Mouse (Mus musculus) MEL (cell line): ENCODE data around the gene Rgcc. TPM values are rescaled to one million over a fixed set of nuclear protein-coding genes. Genes with fewer than 3 reads are reported as not detected.

Experiments used
- DNase-seq: peaks from one replicate; pipeline ENCODE4 v3.0.0; 2011; ENCODE audit warnings: low read depth, low spot score
- H3K27ac ChIP-seq: 2 replicates; pipeline ENCODE4 v1.5.1; 2012; ENCODE audit warnings: low read depth, mild to moderate bottlenecking, control low read depth, low read length, moderate library complexity; ENCODE audit not compliant: control insufficient read depth
- H3K27me3 ChIP-seq, 2 experiments: fragments of 150-350 bp in 1 of 2; sonication (generic) in 1 of 2; 2 replicates each; pipeline ENCODE4 v1.6.1; 2012; ENCODE audit warnings: low read length in 2 of 2, mild to moderate bottlenecking in 2 of 2, improper control_type of control experiment in 1 of 2, moderate library complexity in 1 of 2; ENCODE audit not compliant: insufficient read depth in 2 of 2, control insufficient read depth in 1 of 2
- H3K36me3 ChIP-seq, 2 experiments: 2 replicates each; pipeline ENCODE4 v1.6.1; 2012 to 2014; ENCODE audit warnings: low read length in 2 of 2, improper control_type of control experiment in 1 of 2, inconsistent platforms in 1 of 2, mild to moderate bottlenecking in 1 of 2; ENCODE audit not compliant: insufficient read depth in 2 of 2, control insufficient read depth in 1 of 2
- H3K4me1 ChIP-seq, 2 experiments: fragments of 150-350 bp in 1 of 2; sonication (generic) in 1 of 2; 2 replicates each; pipeline ENCODE4 v1.6.1; 2012; ENCODE audit warnings: low read length in 2 of 2, improper control_type of control experiment in 1 of 2, mild to moderate bottlenecking in 1 of 2; ENCODE audit not compliant: insufficient read depth in 2 of 2, control insufficient read depth in 1 of 2
- H3K4me3 ChIP-seq, 2 experiments: fragments of 150-350 bp in 1 of 2; sonication (generic) in 1 of 2; 2 replicates each; pipeline ENCODE4 v1.5.1; 2012; ENCODE audit warnings: low read depth in 2 of 2, low read length in 2 of 2, mild to moderate bottlenecking in 2 of 2, moderate library complexity in 2 of 2, control low read depth in 1 of 2, improper control_type of control experiment in 1 of 2; ENCODE audit not compliant: control insufficient read depth in 1 of 2, insufficient read depth in 1 of 2
- H3K79me2 ChIP-seq: 2 replicates; pipeline ENCODE4 v1.6.1; 2012; ENCODE audit warnings: mild to moderate bottlenecking, low read length, moderate library complexity; ENCODE audit not compliant: control insufficient read depth, poor library complexity, insufficient read depth
- H3K9ac ChIP-seq: 2 replicates; pipeline ENCODE4 v1.6.1; 2012; ENCODE audit warnings: low read depth, mild to moderate bottlenecking, control low read depth, low read length, moderate library complexity; ENCODE audit not compliant: control insufficient read depth, poor library complexity, severe bottlenecking
- H3K9me3 ChIP-seq: fragments of 150-350 bp; sonication (generic); replicated peaks from 2 replicates; pipeline ENCODE4 v1.6.1; 2012; ENCODE audit warnings: mild to moderate bottlenecking, low read length, improper control_type of control experiment, moderate library complexity; ENCODE audit not compliant: insufficient read depth
- CHD1 ChIP-seq: IDR thresholded peaks from 2 replicates; pipeline ENCODE4 v1.6.1; 2012; ENCODE audit warnings: low read depth, mild to moderate bottlenecking, inconsistent platforms, low read length, improper control_type of control experiment
- CTCF ChIP-seq, 3 experiments: IDR thresholded peaks in 2 of 3; conservative IDR thresholded peaks in 1 of 3; 2 replicates each; pipeline ENCODE4 v1.5.1; 2011 to 2012; ENCODE audit warnings: low read length in 3 of 3, low read depth in 2 of 3, mild to moderate bottlenecking in 2 of 3, improper control_type of control experiment in 1 of 3, inconsistent platforms in 1 of 3, mixed read lengths in 1 of 3, moderate library complexity in 1 of 3; ENCODE audit not compliant: control insufficient read depth in 1 of 3, insufficient read depth in 1 of 3, poor library complexity in 1 of 3, severe bottlenecking in 1 of 3
- ELF1 ChIP-seq: IDR thresholded peaks from 2 replicates; pipeline ENCODE4 v1.6.1; 2014; ENCODE audit warnings: low read depth, mild to moderate bottlenecking, inconsistent platforms, low read length, improper control_type of control experiment, moderate library complexity
- JUND ChIP-seq: IDR thresholded peaks from 2 replicates; pipeline ENCODE4 v1.6.1; 2011; ENCODE audit warnings: low read depth, mild to moderate bottlenecking, improper control_type of control experiment, low read length
- KAT2A ChIP-seq: conservative IDR thresholded peaks from 2 replicates; pipeline ENCODE4 v1.6.1; 2012; ENCODE audit warnings: low read depth, low read length, improper control_type of control experiment, inconsistent platforms
- MAFK ChIP-seq: IDR thresholded peaks from 2 replicates; pipeline ENCODE4 v1.6.1; 2011; ENCODE audit warnings: low read depth, mild to moderate bottlenecking, low read length, improper control_type of control experiment, borderline replicate concordance
- MAX ChIP-seq: IDR thresholded peaks from 2 replicates; pipeline ENCODE4 v1.6.1; 2011; ENCODE audit warnings: low read length, improper control_type of control experiment
- MYB ChIP-seq: IDR thresholded peaks from 2 replicates; pipeline ENCODE4 v1.6.1; 2011; ENCODE audit warnings: mild to moderate bottlenecking, low read depth, low read length, improper control_type of control experiment
- MYC ChIP-seq: IDR thresholded peaks from 2 replicates; pipeline ENCODE4 v1.6.1; 2011; ENCODE audit warnings: low read depth, mild to moderate bottlenecking, low read length, improper control_type of control experiment, moderate library complexity
- NELFE ChIP-seq: IDR thresholded peaks from 2 replicates; pipeline ENCODE4 v1.6.1; 2011; ENCODE audit warnings: low read depth, low read length, improper control_type of control experiment
- POLR2AphosphoS2 ChIP-seq: IDR thresholded peaks from 2 replicates; pipeline ENCODE4 v1.6.1; 2011; ENCODE audit warnings: low read length, improper control_type of control experiment
- POLR2AphosphoS5 ChIP-seq: IDR thresholded peaks from 2 replicates; pipeline ENCODE4 v1.6.1; 2012; ENCODE audit warnings: low read depth, borderline replicate concordance, mild to moderate bottlenecking, inconsistent platforms, low read length, moderate library complexity, mixed read lengths
- SIN3A ChIP-seq: IDR thresholded peaks from 2 replicates; pipeline ENCODE4 v1.6.1; 2012; ENCODE audit warnings: low read length, improper control_type of control experiment, inconsistent platforms
- TAL1 ChIP-seq: IDR thresholded peaks from 2 replicates; pipeline ENCODE4 v1.6.1; 2012; ENCODE audit warnings: mild to moderate bottlenecking, inconsistent platforms, low read length, moderate library complexity, mixed read lengths
- TBP ChIP-seq: IDR thresholded peaks from 2 replicates; pipeline ENCODE4 v1.8.0; 2011; ENCODE audit warnings: low read depth, low read length, improper control_type of control experiment
- UBTF ChIP-seq: IDR thresholded peaks from 2 replicates; pipeline ENCODE4 v1.6.1; 2012; ENCODE audit warnings: low read depth, mild to moderate bottlenecking, inconsistent platforms, low read length, improper control_type of control experiment, moderate library complexity, borderline replicate concordance; ENCODE audit not compliant: insufficient read depth
- USF2 ChIP-seq, 2 experiments: IDR thresholded peaks; 2 replicates each; pipeline ENCODE4 v1.6.1; 2011 to 2012; ENCODE audit warnings: improper control_type of control experiment in 2 of 2, low read length in 2 of 2, borderline replicate concordance in 1 of 2, inconsistent platforms in 1 of 2, low read depth in 1 of 2, mild to moderate bottlenecking in 1 of 2; ENCODE audit not compliant: insufficient read depth in 1 of 2
- ZNF384 ChIP-seq: IDR thresholded peaks from 2 replicates; pipeline ENCODE4 v1.6.1; 2012; ENCODE audit warnings: low read depth, mild to moderate bottlenecking, inconsistent platforms, low read length, improper control_type of control experiment
- polyA plus RNA-seq, 2 experiments: library from polyadenylated mRNA; stranded (reverse) in 1 of 2; unstranded in 1 of 2; fragments of >175 nt in 1 of 2; fragments of >200 nt in 1 of 2; gene quantifications; 2 replicates each; pipeline versions ENCODE4 v1.2.1 to v1.2.4; 2012; ENCODE audit warnings: low replicate concordance in 2 of 2, low read depth in 1 of 2; ENCODE audit not compliant: insufficient read length in 2 of 2, insufficient read depth in 1 of 2, missing spikeins in 1 of 2
- total RNA-seq: library from RNA; depleted of rRNA; stranded (reverse); fragments of 300-350 nt; gene quantifications from 2 replicates; pipeline ENCODE4 v1.2.3, GENCODE M21; 2012

Gene Rgcc
- total and polyA plus RNA-seq, 3 experiments = 1.2 to 1.8 TPM; not detected in 1

DNA sequence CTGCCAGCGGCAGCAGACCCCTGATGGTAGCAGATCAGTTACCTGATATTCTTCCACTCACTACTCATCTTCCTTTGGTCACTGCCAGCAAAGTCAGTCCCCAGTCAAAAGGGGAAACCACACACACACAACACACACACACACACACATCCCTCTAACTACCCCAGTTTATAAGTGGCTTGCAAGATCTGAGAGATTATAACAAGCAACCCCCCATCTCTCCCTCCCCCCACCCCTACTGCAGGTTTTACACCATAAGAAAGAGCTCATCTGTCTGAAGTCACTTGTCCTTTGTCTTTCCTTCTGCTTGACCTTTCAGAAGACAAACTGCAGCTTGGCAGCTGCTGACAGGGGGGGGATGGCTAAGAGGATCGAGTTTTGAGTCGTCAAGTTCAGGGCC, 26.0 kb downstream of the Rgcc start:
- H3K27me3 ChIP-seq = no peaks in the 10 kb centered on the region
- H3K4me3 ChIP-seq = no peak overlapping the region
- H3K9me3 ChIP-seq = no peaks in the 10 kb centered on the region
- H3K36me3 ChIP-seq = no peaks in the 10 kb centered on the region
- H3K4me1 ChIP-seq = no peaks in the 10 kb centered on the region
- H3K79me2 ChIP-seq = no peaks in the 10 kb centered on the region
- DNase-seq = no peak
- H3K27ac ChIP-seq = no peak overlapping the region
- no peak overlapping the region for H3K9ac ChIP-seq
- TF ChIP-seq CTCF (IDR thresholded peaks at IDR 0.05 in 2 of 3, conservative IDR thresholded peaks at IDR 0.05 in 1 of 3; ENCODE audit: control insufficient read depth in 1 of 3, insufficient read depth in 1 of 3, low read depth in 2 of 3, low read length in 3 of 3, poor library complexity in 1 of 3, severe bottlenecking in 1 of 3) = no peak

- no peak for TF ChIP-seq KAT2A
- TF ChIP-seq JUND = no peak
- no peak for TF ChIP-seq MYB
- no peak for TF ChIP-seq ZNF384
- no peak for TF ChIP-seq MAFK
- TF ChIP-seq ELF1 = no peak
- no peak for TF ChIP-seq CHD1
- TF ChIP-seq TAL1 = no peak
- no peak for TF ChIP-seq SIN3A
- no peak for TF ChIP-seq UBTF
- no peak for TF ChIP-seq NELFE
- TF ChIP-seq MYC = no peak
- no peak for TF ChIP-seq MAX
- TF ChIP-seq POLR2AphosphoS5 = no peak
- no peak for TF ChIP-seq POLR2AphosphoS2
- TF ChIP-seq USF2 (IDR thresholded peaks at IDR 0.05; ENCODE audit: borderline replicate concordance in 1 of 2, insufficient read depth in 1 of 2, low read depth in 1 of 2, low read length in 2 of 2) = no peak
- no peak for TF ChIP-seq TBP
- Histone ChIP-seq H3K9me3 (no peaks in the 10 kb centered on the region), H3K79me2 (no peaks in the 10 kb centered on the region), H3K36me3 (no peaks in the 10 kb centered on the region), H3K4me1 (no peaks in the 10 kb centered on the region), H3K4me3 (no peak overlapping the region), H3K9ac (no peak overlapping the region), H3K27ac (no peak overlapping the region), H3K27me3 (no peaks in the 10 kb centered on the region)
- DNase-seq = no peak
These were observed 27.6 kb downstream of the Rgcc start for GRCm38 (mm10) chr14:79273697-79274477.
